Mouse (Mus musculus) lung, adult 2 months (tissue): Measurements from ENCODE around the gene Pola1. TPM values are rescaled to one million over a fixed set of nuclear protein-coding genes. Genes with fewer than 3 reads are reported as not detected.
"Not testable (repeated sequence)": the region's sequence is repeated elsewhere in the genome, so short reads cannot be mapped to it uniquely, and the experiment has no call there.

ENCODE experiments used
- DNase-seq: peaks from one replicate; pipeline ENCODE4 v3.0.0; 2022
- H3K4me1 ChIP-seq: fragments of 200-500 bp; 2 replicates; pipeline ENCODE4 v1.6.1; 2011; ENCODE audit warnings: low read length; ENCODE audit not compliant: control insufficient read depth, insufficient read depth
- H3K4me3 ChIP-seq: fragments of 200-500 bp; replicated peaks from 2 replicates; pipeline ENCODE3; 2011; ENCODE audit warnings: low read depth, mild to moderate bottlenecking, control low read depth, low read length; ENCODE audit errors: extremely low read depth
- CTCF ChIP-seq: fragments of 200-500 bp; IDR thresholded peaks from 2 replicates; pipeline ENCODE4 v1.5.1; 2011; ENCODE audit warnings: mild to moderate bottlenecking, low read length, control low read depth; ENCODE audit not compliant: insufficient read depth
- POLR2A ChIP-seq: fragments of 200-500 bp; IDR thresholded peaks from 2 replicates; pipeline ENCODE4 v1.6.1; 2011; ENCODE audit warnings: low read depth, mild to moderate bottlenecking, control low read depth, low read length, borderline replicate concordance; ENCODE audit errors: extremely low read depth
- WGBS: fragments of 180-500 bp; shearing (Covaris S2); methylation state at CpG from one replicate; pipeline ENCODE4 v1.1.7; 2018; 5-methylcytosine and 5-hydroxymethylcytosine counted together
- polyA plus RNA-seq: library from polyadenylated mRNA; depleted of rRNA; stranded (reverse); fragments of >200 nt; gene quantifications from 2 replicates; pipeline ENCODE4 v1.2.3, GENCODE M21; 2012

Pola1 gene
- polyA plus RNA-seq, 1 experiment = 0.53 TPM

DNA sequence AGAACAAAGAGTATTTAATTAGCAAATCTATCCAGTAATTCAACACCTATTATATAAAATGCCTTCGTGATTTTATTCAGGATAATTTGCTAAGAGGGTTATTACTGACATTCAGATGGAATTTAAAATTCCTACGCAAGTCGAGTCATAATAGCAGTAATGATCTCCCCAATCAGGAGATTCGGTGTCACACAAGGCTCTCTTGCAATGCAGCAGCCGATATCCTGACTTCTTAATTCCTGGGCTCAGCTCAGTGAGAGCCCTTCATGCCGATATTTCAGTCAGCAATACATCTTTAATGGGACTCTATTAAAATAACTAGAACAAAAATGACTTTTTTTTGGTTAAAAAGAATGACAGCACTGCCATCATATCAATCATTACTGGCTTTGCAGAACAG lies 134.4 kb downstream of the Pola1 start:
- TF ChIP-seq CTCF = no peak
- TF ChIP-seq POLR2A = no peak
- H3K4me3 ChIP-seq = no peak overlapping the region
- no peaks in the 10 kb centered on the region for H3K4me1 ChIP-seq
- no peak for DNase-seq
- WGBS = 72% methylated on average over 6 of the region's 6 CpGs

DNA sequence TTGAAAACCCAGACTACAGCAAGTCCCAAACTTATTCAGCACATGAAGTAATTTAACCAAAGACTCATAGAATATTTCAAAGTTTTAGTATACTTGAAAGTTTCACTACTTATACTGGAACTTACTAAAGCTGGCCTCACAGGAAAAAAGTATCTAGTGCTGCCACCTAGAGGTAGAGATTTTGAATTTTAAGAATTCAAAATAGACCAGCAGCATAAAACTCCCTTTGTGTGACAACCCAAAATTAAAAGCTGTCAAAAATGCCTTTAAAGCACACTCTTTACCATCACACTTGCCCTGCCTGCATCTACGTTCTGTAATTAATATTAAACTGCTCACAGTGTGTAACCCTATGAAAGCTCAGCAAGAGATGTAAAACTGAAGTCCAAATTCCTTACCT lies 166.2 kb downstream of the Pola1 start:
- Histone ChIP-seq H3K4me3 (no peak overlapping the region), H3K4me1 (no peaks in the 10 kb centered on the region)
- TF ChIP-seq POLR2A (no peak), CTCF (no peak)
- 48% methylated on average over 1 of the region's 1 CpGs for whole genome bisulfite sequencing
- no peak for DNase-seq

DNA sequence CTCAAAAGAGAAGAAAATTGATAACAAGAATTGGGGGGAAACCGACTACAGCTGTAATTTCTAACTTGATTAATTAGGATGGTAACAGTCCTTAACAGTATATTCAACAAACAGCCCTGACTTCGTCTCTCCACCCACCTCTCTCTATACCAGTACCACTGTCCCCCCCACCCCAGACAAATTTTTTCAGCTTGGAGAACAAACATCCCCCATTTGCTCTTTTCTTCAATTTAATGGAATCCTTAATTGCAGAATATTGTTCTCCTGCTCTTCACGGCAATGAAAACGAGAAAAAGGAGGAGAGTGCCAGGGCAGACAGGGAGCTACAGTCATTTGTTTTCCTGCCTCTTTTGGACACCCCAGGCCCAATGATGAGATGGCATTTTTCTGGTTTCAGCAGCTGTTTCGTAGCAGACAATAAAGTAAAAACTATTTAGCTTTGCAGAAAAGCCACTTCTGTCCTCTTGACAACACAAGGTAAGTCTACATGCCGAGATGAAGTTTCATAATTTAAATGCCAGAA lies 202.2 kb downstream of the Pola1 start:
- WGBS = 71% methylated on average over 6 of the region's 6 CpGs
- Histone ChIP-seq H3K4me1 (no peaks in the 10 kb centered on the region), H3K4me3 (no peak overlapping the region)
- no peak for DNase-seq
- TF ChIP-seq CTCF (no peak), POLR2A (no peak)

DNA sequence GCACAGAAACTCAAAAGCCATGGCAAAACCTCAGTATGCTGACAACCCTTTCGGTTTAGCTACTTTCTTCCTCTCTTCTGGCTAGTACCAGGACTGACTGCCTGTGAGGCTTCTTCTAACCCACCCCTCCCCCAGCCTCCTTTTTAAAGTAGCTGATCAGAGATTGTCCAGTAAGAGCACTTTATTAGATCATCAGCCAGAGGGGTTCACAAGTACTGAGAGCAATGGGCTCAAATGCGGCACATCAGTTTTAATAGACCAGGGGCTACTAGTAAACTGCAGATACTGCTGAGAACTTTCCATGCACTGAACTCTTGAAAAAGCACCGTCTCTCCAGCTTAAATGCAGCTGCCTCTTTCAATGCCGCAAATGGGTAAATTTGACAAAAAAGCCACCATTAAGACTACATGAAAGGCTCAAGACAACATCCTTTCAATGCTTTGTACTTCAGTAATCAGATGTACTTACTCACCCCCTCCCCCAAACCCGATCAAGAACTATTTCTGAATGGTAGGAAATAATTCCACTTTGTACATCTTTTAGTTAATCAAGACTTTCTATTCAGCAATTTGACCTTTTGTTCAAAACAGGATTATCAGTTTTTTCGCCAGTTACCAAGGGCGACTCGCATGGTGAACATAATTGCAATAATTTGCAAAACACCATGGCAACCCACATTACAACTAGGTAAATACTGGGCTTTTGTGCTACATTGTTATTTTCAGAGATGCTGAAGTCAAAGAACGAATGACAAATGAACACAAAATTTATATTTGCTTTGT lies 202.8 kb downstream of the Pola1 start:
- no peak for DNase-seq
- H3K4me3 ChIP-seq = no peak overlapping the region
- 80% methylated on average over 9 of the region's 9 CpGs for WGBS

DNA sequence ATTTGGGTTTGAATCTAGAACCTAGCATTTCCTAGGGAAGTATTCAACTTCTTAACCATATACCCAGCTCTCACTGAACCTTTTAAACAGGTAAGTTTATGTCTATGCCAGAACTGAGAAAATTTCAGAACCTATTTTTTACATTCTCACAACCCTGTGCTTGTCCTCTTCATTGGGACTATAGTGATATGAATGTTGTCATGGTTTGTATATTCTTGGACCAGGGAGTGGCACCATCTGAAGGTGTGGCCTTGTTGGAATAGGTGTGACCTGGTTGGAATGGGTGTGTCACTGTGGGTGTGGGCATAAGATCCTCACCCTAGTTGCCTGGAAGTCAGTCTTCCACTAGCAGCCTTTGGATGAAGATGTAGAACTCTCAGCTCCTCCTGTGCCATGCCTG lies 231.1 kb downstream of the Pola1 start:
- not testable (repeated sequence) for H3K4me1 ChIP-seq, H3K4me3 ChIP-seq, DNase-seq

More for the DNA sequence above, 202.8 kb downstream of the Pola1 start:
- TF ChIP-seq POLR2A (no peak), CTCF (no peak)
- no peaks in the 10 kb centered on the region for H3K4me1 ChIP-seq

DNA sequence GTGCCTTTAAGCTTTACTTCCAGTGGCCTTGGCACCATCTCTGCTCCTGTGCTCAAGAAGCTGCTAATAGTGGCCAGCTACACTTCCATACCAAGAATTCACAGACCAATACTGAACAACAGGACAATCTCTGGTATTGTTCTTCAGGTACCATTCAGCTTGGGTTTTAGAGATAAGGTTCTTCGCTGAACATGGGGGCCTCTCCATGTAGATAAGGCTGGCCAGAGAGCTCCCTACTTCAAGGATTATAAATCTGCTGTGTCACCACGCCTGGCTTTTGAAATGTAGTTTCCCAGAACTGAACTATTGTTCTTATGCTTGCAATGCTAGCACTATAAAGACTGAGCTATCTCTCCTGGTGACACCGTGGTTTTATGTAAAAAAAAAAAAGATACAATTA lies 234.9 kb downstream of the Pola1 start:
- DNase-seq = no peak
- no peaks in the 10 kb centered on the region for H3K4me1 ChIP-seq
- TF ChIP-seq POLR2A (no peak), CTCF (no peak)
- H3K4me3 ChIP-seq = no peak overlapping the region
- WGBS = 60% methylated on average over 3 of the region's 3 CpGs

DNA sequence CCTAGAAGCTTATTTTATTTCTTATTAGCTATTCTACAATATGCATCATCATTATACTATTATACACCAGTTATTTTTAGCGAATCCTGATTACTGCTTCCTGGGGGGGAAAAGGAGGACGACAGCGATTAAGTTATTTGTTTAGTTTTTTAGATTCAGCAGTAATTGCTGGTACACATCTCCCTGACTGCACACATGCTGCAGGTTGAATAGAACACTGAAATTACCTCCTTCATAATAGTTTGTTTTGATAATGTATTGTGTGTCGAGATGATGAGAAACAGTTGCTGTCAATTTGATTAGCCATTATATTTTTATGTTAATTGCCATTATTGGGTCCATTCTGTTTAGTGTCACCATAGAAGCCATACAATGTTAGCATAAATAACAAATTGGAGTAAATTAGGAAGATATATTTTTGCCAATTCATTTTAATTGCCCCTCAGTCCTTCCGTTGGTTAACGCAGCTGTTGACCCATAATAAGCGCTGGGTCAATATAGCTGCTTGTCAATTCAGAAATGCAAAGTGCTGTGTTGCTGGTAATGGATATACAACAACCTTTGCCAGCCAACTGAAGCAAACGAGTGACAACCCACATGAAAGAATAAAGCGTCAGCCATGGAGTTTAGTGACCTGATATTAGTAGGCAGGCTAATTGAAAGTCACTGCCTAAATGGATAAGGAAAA lies 254.5 kb downstream of the Pola1 start:
- 89% methylated on average over 9 of the region's 9 CpGs for WGBS
- no peak for DNase-seq
- Histone ChIP-seq H3K4me3 (no peak overlapping the region), H3K4me1 (no peaks in the 10 kb centered on the region)
- TF ChIP-seq CTCF = no peak
- no peak for TF ChIP-seq POLR2A

DNA sequence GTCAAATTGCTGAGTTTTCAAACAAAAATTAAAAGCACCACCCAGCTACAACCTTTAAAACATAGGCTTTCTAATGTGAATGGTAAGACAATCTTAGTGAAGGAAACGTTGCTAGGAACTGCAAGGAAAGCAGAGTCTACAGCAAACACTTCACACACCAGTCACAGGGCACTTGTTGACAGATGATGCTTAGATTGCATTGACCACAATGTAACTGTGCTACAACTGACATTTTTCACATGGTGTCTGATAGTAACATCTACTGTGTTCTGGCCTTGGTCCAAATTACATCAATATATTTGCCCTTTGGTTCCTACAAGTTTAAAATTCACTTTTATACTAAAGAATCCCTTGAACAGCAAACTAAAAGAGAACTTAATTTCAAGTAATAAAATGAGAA lies 258.5 kb downstream of the Pola1 start:
- 55% methylated on average over 1 of the region's 1 CpGs for WGBS

DNA sequence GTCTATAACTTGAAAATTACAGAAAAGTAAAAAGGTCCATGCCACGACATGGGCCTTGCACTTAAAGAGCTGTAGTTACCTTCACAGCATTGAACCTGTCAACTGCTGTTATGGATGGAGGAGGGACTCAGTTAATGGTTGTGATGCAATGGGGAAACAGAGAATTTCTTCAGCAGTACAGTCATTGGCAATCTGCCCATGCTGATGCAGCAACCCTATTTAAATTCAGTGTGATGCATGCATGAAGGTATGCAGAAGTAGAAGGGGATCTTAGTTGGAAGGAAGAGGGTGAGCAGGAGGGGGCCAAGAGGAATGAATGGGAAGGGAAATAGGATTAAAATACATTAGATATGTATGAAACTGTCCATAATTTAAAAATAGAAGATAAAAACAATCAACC lies 262.2 kb downstream of the Pola1 start:
- Histone ChIP-seq H3K4me3 (no peak overlapping the region), H3K4me1 (no peaks in the 10 kb centered on the region)
- 58% methylated on average over 1 of the region's 1 CpGs for WGBS
- no peak for DNase-seq
- TF ChIP-seq POLR2A (no peak), CTCF (no peak)

More for the DNA sequence above, 258.5 kb downstream of the Pola1 start:
- Histone ChIP-seq H3K4me1 (no peaks in the 10 kb centered on the region), H3K4me3 (no peak overlapping the region)
- TF ChIP-seq POLR2A (no peak), CTCF (no peak)
- DNase-seq = no peak

DNA sequence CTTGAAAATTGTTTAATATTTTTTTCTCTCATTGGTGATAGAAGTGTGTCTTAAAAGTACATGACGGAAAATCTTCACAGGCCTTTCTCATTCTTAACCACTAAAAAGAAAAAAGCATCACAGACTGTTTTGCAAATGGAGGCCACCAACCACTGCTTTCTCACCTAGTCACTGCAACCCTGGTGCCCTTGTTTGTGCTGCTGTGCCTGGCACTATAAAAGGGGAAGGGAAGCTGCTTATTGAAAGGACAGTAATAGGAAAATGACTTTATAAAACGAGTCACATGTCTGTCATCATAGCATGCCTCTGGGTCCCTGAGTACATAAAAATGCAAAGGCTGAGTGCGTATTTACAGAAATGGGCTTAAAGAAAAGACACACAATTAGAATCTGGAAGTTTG lies 263.7 kb downstream of the Pola1 start:
- Histone ChIP-seq H3K4me3 (no peak overlapping the region), H3K4me1 (no peaks in the 10 kb centered on the region)
- 80% methylated on average over 3 of the region's 3 CpGs for WGBS
- TF ChIP-seq POLR2A (no peak), CTCF (no peak)
- DNase-seq = no peak
